Mouse (Mus musculus) lung, postnatal 25 days (tissue): ENCODE results near the gene Pglyrp3.
"Not testable (repeated sequence)": the region's sequence is repeated elsewhere in the genome, so short reads cannot be mapped to it uniquely, and the experiment has no call there.

Experiments used
- DNase-seq: peaks from one replicate; pipeline ENCODE4 v3.0.0; 2022; ENCODE audit warnings: low spot score

The Pglyrp3 gene

GRCm38 (mm10) chr3:92014283-92014682 is at the start of gene Pglyrp3:
Gene Pglyrp3, plus strand, starts transcription at chr3:92014583.
- no peak for DNase-seq

DNA sequence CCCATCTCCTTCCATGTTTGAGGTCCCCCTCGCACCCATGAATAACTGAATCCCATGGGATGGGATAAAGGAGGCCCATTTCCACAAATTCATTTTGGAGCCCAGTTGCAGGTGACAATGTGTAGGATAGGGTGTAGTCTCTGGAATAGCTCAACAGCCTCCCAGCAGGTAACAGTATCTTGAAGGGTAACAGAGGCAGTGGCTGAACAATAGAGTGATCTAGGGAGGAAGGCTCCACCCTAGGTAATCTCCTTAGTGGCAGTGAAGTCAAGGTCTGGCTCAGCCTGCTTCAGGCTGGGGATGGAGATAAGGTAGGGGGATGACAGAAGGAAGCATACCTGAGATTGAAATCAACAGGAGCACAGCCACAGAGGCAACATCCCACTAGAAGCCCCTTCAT is 3.4 kb upstream of the Pglyrp3 start:
- no peak for DNase-seq

DNA sequence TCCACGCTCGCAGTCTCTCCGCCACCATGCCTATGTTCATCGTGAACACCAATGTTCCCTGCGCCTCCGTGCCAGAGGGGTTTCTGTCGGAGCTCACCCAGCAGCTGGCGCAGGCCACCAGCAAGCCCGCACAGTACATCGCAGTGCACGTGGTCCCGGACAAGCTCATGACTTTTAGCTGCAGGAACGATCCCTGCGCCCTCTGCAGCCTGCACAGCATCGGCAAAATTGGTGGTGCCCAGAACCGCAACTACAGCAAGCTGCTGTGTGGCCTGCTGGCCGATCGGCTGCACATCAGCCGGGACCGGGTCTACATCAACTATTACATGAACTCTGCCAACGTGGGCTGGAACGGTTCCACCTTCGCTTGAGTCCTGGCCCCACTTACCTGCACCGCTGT is 10.2 kb downstream of the Pglyrp3 start:
- not testable (repeated sequence) for DNase-seq

DNA sequence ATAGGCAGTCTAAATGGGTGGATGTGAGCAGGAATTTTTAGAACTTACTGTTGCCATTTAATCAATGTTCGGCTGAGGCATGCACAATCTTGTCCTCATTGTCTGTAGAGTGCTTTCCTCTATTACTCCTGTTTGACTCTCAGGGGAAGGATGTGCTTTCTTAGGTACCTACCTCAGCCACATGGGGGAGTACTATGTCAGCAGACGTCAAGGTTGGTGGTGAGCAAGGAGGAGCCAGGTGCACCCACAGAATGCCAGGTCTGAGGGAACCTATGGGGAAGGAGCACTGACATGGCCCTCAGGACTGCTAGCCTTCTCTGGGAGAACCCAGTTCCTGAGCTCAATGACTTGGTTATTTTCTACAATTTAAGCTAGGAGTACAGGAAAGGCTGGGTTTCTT is 18.8 kb downstream of the Pglyrp3 start:
- no peak for DNase-seq

DNA sequence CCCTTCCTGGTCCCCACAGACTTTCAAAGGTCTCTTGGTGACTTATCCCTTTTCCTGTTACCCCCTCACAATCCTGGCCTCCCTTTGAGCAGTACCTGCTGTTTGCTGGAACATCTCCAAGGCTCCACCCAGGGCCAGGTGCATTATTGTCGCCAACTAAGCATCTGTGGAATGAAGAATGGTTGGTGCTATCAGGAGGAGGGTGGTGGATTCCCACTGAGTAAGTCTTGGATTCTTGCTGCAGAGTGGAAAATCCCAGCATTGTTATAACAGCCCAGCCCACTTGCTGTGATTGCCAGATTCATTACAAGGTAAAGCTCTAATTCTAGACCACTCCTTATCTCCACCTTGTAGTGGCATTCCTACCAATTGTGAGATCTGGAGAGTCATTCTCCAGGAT is 19.5 kb downstream of the Pglyrp3 start:
- no peak for DNase-seq

DNA sequence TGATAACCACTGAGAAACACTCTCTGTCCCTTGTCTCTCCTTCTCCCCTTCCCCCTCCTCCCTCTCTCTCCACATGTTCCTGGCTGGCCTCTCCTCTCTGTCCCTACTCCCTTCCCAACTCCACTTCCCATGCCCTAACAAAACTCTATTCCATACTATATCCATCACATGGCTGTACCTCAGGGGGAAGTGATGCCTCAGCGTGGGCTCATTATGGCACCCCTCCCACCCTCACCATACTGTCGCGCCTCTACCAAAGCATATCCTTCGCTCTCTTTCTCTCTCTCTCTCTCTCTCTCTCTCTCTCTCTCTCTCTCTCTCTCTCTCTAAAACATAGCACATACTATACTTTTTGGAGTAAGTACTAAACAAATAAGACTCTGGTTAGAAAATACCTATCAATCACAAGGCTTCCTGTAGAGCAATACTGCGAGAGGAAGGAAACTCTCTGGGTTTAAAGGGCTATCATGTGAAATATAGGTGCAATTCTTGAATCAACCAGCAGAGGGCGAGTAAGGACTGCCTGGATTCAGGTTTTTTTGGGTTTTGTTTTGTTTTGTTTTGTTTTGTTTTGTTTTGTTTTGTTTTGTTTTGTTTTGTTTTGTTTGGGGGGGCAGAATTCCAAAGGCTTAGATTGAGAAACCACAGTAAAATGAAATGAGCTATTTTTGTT is 36.1 kb downstream of the Pglyrp3 start:
- peak; percentile 3 for DNase-seq

GRCm38 (mm10) chr3:92080462-92081284 is 66.3 kb downstream of the Pglyrp3 start:
- DNase-seq: peak; percentile 50
